Mouse (Mus musculus) urinary bladder, postnatal 25 days (tissue): ENCODE measurements around the gene Casp3.

Experiments
- DNase-seq: peaks from one replicate; pipeline ENCODE4 v3.0.0; 2022; ENCODE audit warnings: low spot score

Casp3 gene

GRCm38 (mm10) chr8:46606930-46607329 lies 10.2 kb upstream of the Casp3 start:
- no peak for DNase-seq

- no peak for DNase-seq
Measured at GRCm38 (mm10) chr8:46611557-46611956, 5.5 kb upstream of the Casp3 start.

- no peak for DNase-seq
Measured at GRCm38 (mm10) chr8:46612913-46613312, 4.2 kb upstream of the Casp3 start.

DNA sequence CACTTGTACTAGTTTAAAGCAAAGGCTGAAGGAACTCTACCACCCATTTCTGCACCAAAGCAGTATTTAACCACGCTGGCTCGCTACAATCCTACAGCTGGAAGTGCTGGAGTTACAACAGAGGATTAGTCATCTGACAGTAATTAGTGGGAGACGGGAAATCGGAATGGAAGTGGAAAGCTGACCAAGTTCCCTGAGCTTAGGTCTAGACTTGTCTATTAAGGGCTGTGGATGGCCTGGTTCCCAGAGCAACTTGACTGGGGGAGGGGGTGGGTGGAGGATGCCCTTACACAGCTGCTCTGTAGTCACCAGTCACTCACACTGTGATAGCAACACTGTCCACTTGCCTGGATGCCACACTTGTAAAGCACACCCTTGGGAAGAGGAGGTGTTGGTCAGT lies 3.7 kb upstream of the Casp3 start:
- no peak for DNase-seq

GRCm38 (mm10) chr8:46615936-46616335 lies 1.2 kb upstream of the Casp3 start:
- DNase-seq, result no peak

DNA sequence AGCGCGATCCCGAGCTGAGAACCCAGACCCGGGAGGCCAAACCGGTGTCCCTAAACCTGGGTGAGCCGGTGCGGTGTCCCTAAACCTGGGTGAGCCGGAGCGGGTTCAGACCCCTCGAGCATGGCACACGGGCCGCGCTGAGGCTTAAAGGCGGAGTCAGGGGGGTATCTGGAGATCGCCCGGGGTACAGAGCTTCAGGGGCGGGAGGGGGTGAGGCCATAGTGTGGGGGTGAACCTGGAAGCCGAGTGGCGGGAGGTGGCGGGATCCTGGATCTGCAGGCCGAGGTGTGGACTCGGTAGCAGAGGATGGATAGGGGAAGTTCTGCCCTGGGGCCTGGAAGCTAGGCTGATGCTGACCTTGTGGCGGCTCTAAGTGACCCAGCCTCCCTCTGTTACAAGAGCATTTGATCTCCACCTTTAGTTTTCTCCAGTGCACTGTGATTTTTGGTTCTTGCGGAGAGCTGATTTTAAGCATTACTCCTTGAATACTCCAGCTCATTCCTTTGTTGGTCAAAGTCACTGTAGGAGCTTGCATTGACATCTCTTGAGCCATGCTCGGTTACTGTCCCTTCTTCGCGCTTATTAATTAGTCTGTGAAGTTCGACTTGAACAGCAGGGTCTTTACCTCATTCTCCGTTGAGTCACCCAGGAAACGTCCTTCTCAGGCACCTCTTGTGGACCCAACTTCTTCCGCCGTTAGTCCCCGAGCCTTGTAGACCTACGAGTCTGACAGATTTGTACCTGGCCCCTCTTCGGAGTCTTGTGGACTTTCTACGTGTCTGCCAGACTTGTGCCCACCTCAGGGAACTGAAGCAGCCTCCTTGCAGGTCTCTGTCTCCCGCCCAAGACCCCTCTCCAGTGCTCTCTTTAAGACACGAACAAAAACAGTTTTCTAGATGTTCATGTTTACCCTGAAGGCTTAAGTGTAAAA lies 864 bp downstream of the Casp3 start:
- no peak for DNase-seq

DNA sequence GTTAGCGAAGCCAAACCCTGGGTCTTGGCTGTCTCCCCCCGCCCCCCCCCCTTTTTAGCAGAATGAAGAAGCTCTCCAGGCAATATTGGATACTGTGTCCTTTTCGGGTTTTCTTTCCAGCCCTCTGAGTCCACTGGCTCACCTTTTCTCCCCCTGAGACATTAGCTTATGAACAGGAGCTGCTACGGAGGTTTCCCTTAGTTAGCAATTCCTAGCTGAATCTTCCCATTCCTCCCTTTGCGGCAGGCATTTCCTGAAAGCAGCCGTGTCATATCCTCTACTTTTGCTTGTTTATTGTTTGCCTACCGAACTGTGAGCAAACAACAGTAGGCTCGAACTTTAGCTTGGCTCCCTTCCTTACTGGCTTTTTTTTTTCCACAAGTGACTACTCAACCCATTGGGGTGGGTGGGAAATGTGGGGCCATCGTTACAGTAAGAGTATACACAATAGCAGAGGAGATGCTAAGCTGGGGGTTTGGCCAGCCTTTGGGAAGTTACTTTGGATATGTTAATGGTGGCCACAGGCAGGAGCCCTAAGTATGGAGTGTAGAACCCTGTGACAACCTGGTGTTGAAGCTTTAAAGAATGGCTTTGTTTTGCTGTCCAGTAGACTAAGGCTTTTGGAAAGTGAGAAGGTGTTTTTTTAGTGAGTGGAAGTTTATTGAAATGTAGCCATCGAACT lies 1.7 kb downstream of the Casp3 start:
- no peak for DNase-seq

DNA sequence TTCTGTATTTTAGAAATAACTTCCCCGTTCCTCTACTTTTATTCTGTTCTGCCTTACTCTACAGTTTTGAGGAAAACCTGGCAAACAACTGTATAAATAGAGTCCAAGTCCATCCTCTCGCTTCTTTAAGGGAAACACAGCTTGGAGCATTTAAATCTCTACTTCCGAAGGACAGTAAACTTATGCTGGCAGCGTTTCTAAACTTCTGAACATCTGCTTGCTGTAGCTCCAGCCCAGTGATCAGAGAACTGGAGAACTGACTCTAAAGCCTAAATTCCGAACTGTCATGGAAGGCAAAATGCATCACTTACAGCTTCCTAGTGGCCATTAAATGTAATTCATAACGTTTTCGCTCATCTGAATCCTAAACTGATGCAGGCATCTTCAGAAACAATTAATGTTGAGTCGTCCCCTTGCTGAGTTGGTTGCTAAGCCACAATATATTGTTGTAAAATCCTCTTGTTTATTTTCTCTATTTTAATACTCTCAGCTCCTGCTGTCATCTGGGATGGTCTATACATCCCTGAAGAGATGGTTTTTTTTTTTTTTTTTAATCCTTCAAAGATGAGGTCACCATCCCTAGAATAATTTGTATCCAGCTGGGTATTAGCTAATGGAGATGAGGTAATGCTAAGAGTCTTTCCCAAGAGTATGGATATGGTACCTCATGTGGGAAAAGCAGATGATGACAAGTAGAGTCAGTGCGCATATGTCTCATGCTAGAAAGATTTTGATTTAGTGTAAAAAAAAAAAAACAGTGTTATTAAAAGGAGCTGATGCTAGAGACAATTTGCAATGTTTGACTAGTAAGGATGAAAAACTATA lies 5.6 kb downstream of the Casp3 start:
- no peak for DNase-seq

DNA sequence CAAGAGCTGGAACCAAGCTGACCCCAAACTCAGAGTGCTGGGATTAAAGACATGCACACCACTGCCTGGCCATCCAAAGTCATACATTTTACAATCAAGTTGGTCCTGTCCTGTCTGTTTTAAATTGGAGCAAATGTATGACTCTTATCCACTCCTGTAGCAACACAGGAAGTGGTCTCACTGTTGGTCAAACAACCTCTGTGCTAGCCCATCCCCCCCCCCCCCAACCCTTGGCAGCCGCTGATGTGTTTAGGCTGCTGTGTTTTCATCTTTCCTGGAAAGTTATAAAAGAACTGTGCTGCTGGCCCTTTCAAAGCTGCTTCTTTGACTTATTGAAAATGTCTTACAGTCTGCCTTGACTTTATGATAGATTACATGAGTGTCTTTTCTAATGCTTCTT lies 8.1 kb downstream of the Casp3 start:
- no peak for DNase-seq

GRCm38 (mm10) chr8:46626642-46627041 lies 9.6 kb downstream of the Casp3 start:
- DNase-seq, result no peak

- no peak for DNase-seq
Measured at GRCm38 (mm10) chr8:46627881-46628280, 10.8 kb downstream of the Casp3 start.

DNA sequence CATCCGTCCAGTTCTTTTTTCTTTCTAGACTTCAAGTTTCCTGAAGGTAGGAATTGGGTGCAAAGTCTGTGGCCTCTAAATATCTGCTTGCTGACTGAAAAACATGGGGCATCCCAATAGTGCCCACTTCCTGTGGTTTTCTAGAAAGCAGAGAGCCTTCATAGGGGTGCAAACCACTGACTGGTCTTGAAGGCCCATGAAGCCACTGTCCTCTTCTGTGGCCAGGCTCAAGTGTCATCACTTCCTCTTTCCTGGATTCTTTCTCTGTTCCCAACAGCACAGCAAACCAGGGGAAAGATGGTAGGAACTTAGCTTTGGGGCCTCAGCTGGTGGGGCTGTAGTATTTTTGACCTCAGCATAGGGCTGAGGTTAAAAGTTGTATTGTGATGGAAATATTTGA lies 11.6 kb downstream of the Casp3 start:
- DNase-seq, result no peak

DNA sequence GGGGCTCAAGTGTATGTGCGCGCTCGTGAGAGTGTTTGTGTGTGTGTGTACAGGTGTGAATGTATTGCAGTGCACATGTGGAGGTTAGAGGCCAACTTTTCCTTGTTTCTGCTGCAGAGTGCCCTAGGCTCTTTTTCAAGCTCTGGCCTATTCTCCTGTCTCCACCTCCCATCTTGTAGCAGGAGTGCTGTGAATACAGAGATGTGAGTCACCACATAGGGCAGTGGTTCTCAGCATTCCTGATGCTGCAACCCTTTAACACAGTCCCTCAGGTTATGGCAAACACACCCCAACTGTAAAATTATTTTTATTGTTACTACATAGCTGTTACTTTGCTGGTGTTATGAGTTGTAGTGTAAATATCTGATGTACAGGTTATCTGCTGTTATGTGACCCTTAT lies 13.3 kb downstream of the Casp3 start:
- no peak for DNase-seq

GRCm38 (mm10) chr8:46630932-46631331 lies 13.8 kb downstream of the Casp3 start:
- DNase-seq, result no peak

DNA sequence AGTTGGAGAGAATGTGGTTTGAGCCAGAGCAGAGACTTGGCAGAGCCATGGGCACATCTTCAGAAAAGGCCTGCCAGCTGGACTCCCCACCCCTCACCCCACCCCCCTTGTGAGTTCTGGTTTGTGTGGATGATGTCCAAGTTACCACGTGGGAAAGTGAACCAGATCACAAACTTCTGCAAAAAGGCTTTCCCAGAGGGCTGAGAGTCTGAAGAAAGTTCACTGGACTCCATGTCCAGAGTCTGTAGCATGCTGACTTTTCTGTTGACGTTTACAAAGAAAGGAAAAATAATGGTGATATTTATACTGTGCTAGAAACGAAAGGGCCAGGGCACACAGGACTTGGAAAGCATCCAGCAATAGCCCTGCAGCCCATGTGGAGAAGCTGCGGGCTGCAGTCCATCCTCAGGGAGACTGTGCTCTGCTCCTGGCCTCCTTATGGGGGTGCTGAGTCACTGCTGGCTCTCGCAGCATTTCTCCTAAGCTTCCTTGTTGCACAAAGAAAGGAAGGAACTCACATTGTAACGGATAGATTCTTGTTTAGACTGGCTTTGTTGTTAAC lies 22.0 kb downstream of the Casp3 start:
- no peak for DNase-seq

GRCm38 (mm10) chr8:46639852-46640251 lies 22.8 kb downstream of the Casp3 start:
- no peak for DNase-seq

DNA sequence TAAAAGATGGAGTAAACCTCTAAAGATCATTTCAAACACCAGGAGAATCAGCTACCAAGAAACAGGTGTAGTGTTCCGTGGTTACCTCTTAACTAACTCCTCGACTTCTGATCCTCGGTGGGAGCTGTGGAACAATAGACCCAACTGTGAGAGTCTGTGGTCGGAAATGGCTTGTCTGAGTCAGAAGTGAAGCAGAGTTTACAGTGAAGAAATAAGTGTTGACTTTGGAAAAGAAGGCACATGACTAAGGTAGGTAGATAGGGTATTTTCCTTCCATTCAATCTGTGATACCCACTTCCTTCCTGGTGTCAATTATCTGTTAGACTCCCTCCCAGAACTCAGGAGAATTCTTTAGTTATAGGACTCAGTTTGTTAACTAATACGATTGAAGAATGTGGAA lies 24.2 kb downstream of the Casp3 start:
- no peak for DNase-seq

GRCm38 (mm10) chr8:46648421-46648820 lies 31.3 kb downstream of the Casp3 start:
- no peak for DNase-seq

GRCm38 (mm10) chr8:46651872-46652271 lies 34.8 kb downstream of the Casp3 start:
- DNase-seq, result peak; percentile 24

DNA sequence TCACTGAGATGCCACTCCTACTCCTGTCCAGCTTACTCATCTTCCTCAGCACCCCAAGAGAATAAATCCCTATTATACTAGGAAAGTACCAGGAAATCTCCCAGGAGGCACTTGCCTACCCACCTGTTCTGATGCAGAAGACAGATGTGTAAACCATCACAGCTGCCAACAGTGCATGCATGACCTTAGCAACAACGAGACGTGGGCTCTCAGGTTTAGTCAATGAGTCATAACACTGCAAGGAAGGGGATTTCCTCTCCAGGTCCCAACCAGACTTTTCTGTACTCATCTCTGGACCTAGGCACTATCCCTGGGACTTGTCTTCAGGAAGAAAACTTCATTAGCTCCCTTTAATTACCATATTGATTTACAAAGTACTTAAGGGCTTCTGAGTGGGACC lies 38.8 kb downstream of the Casp3 start:
- DNase-seq, result no peak

GRCm38 (mm10) chr8:46671496-46671895 lies 54.4 kb downstream of the Casp3 start:
- peak; percentile 70 for DNase-seq

DNA sequence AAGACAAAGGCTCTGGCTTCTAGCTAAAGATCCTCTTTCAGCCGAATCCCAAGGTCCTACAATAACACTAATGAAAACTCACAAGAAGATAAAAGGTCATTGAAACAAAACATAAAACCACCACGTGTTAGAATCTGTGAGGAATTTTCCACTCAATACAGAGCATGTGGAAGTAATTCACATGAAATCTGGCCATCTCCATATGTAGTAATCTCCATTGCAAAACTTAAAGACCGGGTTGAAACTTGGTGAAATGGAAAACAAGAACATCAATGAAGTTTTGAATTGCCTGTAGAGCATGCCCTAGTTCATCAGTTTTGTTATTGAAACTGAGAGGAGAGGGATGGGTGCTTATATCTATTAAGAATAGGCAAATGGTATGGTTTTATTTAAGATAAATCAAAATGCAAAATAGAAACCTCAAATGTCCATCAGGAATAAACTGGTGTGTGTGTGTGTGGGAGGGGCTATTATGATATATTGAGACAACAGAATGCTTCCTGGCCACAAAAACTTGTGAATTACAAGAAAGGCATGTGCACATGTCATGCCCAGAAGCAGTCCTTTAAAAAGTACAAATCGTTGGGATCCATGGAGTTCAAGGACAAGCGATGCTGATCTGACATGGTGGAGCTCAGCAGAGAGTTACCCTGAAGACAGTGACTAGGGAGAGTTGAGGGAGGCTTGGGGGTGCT lies 63.7 kb downstream of the Casp3 start:
- DNase-seq, result no peak
